Mouse (Mus musculus): ENCODE measurements around the gene Abhd4.

Gene Abhd4

DNA sequence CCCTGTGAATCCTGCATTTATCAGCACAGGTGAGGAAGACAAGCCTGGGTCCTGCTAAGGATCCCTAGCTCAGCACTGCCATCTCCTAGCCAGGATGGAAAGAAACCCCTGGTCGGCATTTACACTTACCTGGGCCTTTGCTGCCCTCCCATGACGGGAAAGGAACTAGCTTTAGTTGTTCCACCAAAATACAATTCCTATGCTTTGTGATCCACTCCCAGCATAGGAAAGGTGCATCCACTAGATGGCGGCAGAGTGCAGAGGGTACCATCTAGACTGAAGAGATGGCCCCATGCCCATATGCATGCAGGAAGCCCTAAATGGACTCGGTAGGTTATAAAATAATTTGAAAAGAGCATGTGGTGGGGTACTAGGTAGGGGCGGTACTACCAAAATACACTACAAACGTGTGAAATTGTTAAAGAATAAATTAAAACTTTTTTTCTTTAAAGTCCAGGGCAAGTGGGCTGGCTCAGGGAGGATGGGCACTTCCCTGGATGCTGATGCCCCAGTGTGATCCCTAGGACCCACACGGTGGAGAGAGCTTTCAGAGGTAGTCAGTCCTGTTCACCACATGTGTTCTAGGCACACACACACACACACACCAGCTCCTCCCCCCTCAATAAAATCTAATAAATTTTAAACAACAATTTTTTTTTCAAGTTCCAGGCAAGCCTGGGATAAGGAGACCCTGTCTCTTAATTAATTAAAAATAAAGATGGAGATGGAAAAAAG, 14.8 kb upstream of the Abhd4 start:
- peak; percentile 97 for DNase-seq

DNA sequence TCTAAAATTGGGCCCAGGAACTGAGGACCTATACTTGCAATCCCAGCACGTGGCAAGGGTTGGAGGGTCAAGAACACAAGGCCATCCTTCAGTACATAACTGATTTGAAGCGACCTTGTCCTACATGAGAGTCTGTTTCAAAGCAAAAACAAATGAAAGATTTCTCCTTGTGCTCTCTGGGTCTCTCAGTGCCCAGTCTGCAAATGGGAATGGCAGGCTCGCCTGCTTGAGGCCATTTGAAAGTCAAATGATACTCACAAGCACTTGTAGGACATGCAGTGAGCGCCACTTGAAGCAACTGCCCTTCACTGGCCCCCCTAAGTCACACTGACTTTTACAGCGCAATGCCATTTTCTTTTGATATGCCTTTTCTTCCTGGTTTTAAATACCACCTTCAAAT, 13.4 kb upstream of the Abhd4 start:
- no peak for DNase-seq

DNA sequence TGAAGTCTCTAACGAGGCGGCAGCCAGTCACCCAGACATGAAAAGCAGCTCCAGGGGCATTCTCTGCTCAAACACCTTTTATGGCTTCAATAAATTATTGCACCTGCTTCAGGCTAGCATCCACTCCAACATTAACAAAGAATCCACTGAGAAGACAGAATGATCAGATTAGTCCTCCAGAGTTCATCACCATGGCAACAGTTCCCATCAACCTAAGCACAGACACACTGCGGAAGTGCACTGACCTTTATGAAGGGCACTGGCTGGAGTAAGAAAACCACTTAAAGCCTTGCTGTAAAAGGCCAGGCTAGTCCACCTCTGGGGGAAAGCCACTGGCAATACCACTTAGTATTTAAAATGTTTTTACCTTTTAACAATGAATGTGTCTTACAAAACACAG, 9.8 kb upstream of the Abhd4 start:
- DNase-seq = no peak

DNA sequence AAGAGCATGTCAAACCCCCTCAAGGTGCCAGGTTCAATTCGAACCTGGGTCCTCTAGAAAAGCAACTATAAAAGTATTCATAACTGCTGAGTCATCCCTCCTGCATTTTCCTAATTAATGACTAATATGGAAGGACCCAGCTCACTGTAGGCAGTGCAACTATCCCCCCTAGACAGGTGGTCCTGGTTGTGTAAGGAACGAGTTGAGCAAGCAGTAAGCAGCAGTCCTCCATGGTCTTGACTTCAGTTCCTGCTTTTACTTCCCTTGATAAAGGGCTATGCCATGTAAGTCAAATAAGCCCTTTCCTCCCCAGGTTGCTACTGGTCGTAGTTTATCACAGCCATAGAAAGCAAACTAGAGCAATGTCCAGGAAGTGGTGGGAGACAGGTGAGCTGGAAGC, 7.8 kb upstream of the Abhd4 start:
- DNase-seq = no peak

DNA sequence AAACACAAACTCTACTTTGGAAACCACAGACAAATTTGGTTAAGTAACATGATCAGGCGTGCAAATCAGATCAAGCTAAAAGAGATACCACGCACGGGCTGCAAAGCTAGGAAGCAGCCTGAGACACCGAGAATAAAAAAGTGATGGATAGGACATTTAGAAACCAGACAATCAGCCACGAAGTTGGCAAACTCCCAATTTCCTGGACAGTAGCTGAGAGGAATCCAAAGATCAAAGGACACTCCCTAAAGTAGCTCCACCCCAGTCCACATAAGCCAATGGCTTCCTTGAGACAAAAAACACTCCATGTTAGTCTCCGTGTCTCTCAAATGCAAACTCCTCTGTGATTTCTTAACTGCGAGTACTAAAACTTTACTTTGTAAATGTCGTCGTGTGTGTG, 4.7 kb upstream of the Abhd4 start:
- DNase-seq = no peak

DNA sequence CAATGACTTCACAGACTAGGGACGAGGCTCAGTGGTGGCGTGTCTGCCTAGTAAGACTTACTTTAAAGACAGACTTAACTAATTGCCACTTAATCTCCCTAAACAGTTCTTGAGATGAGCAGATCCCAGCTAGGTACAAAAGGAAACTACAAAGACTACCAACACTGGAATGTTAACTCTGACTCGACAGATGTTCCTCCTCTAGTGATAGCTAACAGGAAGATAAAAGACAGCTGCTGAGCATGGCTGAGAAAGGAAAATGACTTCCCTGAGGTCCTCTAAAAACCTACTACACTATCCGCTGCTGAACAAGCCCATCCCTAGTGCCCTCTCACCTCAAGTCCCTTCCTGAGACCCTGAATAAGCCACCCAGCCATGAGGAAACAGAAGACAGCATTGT, 3.9 kb upstream of the Abhd4 start:
- DNase-seq = no peak

DNA sequence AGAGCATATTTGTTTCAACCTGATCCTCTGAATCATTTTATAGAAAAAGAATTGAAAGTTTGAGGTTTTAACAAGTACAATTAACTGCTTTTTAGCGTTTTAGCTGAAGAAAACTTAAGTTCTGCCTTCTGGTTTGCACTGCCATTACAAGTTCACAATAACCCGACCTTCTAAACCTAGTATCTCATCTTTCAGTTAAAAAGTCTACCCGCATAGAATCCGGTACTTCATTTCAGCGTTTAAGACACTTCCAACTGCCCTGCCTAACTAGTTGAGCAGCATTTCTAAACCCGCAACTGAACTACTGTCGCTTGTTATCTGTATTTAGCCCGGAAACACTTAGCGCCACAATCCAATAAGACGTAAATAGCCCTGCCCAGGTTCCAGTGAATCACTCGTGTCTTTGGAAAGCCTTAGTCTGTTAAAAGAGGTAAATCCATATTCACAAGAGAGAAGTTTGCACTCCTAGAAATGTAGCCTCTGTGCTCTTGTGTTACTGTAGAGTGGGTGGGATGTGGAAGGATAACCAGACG, 748 bp downstream of the Abhd4 start:
- no peak for DNase-seq

DNA sequence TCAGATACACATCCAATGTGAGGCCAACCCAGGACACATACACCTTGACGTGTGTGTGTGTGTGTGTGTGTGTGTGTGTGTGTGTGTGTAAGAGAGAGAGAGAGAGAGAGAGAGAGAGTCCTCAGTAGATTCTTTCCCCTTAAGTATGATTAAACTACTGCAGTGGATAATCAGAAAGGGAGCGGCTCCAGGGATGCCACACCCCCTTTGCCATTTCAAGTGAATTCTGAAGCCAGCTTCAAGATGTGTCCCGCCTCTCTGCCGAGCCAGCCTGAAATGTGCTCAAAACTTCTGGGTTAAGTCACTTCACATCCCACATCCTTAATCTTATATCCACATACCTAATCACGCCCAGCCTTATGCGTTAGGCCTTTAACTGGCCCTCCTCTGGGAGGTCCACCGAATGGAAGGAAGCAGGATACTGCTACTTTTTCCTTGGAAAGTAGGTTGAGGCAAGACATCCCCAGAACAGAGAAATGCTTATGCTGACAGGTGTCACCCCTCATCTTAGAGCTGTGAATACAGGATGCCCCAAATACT, 4.2 kb downstream of the Abhd4 start:
- DNase-seq = no peak

DNA sequence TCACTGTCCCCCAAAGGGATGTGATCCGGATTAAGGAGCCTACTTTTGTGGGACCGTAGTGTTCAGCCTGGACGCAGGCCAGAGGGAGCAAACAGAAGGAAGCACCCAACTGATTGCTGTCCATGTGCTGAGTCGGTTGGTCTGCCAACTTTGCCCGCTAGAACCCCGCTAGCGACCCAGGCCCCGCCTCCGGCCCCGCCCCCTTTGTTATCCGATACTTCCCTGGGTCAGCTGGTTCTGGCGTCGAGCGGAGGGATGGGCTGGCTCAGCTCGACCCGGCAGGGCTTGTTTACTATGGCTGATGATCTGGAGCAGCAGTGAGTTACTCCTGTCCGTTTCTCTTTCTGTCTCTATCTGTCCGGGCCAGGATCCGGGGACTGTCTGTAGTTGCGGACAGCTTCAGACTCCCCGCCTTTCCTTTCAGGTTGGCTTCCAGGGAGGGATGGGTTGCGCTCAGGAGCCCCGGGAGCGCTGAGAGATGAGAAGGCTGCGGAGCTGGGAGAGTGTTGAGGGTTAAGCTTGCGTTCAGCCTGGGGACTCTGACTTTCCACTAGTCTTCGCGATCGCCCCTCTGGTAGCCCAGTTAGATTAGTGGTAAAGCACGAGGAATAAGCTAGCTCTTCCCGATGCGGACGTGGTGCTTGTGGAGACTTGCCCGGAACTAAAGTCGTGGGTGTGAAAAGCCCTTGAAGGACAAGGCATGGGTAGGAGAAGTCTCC, 5.2 kb downstream of the Abhd4 start:
- peak; percentile 79 for DNase-seq

DNA sequence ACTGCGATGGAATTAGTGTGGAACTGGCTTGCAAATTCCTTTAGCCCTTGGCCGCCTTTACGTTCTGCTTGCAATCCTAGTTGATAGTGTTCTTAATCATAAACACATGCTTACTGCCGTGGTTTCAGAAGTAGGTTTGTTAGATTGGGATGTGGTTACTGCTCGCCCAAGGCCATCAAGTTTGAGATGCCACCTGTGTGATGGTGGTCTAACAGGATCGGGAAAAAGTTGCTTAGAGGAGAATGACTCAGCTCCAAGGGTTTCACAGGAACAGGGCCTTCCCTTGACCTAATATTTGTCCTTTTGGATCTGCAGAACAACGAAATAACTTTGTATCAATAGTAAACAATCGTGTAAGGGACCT, 5.7 kb downstream of the Abhd4 start:
- no peak for DNase-seq

DNA sequence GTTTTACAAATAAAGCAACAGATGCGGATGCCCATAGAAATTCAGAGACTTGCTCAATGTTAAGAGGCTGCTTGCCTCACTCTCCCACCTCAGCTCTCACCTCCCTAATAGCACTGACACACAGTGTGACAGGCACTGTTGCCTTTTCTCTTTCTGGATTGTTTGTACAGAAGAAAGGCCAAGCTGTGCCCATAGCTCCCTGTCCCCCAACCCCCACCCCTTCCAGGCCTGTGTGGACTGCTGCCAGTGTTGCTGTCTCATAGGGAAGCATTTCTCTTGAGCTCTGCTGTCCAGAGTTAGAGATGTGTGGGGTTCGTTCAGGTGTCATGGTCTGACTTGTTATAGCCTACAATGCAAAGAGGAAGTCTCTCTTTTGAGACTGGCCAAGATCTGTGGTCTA, 6.2 kb downstream of the Abhd4 start:
- no peak for DNase-seq

DNA sequence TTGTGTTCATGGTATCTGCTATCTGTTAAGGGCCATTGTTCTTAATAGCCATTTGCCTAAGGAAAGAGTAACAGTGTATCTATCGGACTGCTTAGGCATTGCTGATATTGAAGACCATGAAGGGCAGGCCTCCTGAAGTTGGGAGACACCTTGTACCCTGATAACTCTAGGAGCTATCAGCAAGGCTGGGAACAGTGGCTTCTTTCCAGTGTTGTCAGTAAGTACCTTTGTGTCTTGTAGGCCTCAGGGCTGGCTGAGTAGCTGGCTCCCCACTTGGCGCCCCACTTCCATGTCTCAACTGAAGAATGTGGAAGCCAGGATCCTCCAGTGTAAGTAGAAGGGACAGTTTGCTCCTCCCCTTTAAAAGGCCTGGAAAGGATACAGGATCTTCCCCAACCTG, 7.4 kb downstream of the Abhd4 start:
- DNase-seq = no peak

DNA sequence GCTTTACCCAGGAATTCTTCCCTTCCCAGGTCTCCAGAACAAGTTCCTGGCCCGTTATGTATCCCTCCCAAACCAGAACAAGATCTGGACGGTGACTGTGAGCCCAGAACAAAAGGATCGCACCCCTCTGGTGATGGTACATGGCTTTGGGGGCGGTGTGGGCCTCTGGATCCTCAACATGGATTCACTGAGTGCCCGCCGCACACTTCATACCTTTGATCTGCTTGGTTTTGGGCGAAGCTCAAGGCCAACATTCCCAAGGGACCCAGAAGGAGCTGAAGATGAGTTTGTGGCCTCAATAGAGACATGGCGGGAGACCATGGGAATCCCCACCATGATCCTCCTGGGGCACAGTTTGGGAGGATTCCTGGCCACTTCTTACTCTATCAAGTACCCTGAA, 8.6 kb downstream of the Abhd4 start:
- no peak for DNase-seq

DNA sequence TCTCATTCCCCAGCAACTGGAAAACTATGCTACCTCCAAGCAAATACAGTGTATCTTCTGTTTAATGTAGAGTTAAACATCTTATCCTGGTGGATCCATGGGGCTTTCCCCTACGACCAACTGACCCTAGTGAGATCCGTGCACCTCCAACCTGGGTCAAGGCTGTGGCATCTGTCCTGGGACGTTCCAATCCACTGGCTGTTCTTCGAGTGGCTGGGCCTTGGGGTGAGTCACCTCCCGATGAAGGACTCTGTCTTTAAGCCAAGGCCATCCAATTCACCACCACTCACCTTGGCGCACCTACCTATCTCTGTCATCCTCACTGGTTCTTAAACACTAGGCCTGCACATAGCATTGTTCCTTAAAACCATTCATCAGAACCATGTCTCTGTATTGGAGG, 9.1 kb downstream of the Abhd4 start:
- DNase-seq = no peak

DNA sequence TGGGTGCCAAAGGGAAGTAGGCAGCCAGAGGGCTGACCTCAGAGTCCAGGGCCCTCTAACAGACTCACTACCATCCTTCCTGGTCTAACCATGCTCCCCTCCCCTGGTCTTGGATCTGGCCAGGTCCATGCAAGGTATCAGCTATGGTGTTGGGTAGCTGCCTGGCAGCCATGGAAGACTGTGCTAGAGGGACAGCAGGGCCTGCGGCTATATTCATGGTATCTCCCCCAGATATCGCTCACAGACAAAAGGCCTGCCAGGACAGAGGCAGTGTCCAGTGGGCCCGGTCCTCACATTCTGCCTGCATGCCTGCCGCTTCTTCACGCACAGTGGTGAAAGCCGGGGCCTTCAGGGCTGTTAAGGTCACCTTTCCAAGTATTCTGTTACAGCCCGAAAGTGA, 10.2 kb downstream of the Abhd4 start:
- DNase-seq = no peak

DNA sequence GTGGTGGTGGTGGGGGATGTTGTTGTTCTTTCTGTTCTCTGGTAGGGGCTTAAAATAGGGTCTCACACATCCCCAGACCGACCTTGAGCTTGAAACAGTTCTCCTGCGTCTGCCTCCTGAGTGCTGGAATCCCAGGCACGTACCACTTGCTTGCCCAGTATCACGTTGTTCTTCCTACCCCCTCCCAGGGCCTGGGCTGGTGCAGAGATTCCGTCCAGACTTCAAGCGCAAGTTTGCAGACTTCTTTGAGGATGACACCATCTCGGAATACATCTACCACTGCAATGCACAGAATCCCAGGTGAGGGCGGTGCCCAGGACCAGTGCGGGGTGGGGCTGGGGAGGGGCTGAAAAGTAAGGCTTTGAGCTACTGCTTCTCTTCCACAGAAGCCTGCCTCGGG, 11.1 kb downstream of the Abhd4 start:
- no peak for DNase-seq

DNA sequence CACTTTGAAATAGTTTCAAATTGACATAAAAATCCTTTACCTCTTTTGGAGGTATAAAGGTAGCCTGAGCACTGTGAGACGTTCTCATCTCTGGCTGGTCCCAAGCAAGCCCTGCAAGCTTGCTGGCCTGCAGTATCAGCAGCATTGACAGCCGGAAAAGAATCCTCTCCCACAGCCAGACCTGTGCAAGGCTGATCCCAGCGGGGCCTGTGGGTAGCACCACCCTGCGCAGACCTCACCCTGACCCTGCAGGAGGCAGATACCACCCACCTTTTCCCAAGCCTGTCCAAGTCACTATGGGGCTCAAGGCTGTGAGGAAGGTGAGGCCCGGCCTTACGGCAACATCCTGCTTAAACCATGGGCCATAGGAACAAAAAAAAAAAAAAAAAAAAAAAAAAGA, 12.0 kb downstream of the Abhd4 start:
- no peak for DNase-seq

DNA sequence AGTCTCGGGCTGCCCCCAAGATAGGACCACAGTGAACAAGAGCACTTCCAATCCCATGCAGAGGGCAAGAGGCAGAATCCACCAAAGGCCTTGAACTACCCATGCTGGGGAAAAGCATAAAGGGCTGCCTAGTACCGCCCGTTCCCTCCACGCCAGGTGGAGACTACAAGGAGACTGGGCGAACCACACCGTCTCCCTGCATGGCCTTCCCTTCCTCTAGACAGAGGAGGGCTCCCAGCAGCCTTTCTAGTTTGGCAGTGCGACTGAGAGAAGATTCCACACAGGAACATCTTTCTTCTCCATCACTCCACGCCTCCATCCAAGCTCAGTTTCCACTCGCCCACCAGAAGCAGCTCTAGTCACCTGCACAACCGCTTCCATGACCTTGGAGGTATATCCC, 14.0 kb downstream of the Abhd4 start:
- DNase-seq = no peak

DNA sequence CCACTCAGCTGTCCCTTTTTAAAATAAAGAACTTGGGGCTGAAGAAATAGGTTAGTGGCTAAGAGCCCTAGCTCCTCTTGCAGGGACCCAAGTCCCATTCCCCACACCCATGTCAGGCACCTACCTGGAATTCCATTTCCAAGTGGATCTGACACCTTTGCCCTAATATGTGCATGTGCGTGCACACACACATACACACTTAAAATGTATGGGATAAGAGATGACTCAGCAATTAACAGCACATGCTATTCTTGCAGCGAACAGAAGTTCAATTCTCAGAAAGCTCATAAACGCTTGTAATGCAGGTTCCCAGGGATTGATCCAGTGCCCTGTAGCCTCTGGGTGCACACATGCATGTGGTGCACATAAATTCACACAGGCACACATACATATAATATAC, 15.6 kb downstream of the Abhd4 start:
- no peak for DNase-seq

DNA sequence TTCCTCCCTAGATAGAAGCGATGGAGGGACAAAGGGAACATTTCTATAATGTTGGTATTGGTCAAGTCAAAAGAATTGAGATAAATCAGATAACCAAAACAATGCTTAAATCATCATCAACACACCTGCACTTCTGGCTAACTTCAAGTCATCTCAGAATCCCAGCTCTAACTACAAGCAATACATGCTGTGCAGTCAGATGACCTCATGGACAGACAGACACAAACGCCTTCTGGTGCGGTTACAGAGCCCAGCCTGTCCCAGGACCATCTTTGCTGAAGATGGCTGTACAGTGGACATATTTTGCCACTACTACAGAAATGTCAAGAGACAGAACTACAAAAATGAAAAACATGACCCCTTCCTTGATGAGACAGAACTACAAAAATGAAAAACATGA, 16.4 kb downstream of the Abhd4 start:
- no peak for DNase-seq

DNA sequence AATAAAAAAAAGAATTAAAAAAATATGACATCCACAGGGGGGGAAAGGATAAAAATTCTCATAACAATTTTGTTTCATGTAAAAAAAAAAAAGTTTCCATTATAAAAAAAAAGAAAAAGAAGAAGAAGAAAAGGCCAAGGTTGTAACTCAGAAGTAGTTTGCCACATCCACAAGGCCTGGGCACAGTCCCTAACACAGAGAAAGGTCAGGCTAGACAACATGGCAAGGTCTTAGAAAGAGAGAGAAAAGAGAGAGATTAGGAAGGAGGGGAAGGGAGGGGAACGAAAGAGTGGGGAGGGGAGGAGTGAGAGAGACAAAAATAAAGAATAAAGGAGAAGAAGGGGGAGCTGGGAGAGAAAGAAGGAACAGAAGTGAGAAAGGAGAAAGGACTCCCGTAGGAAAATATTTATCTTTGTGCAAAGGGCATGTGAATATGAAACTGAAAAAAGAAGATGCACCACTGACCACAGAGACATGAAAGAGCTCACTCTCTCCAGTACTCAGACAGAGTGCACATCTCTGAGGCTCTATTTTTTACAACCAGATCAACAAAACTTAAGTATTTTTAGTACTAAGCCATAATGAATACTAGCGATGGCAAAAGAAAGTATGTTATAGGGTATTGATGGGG, 18.1 kb downstream of the Abhd4 start:
- DNase-seq = no peak

DNA sequence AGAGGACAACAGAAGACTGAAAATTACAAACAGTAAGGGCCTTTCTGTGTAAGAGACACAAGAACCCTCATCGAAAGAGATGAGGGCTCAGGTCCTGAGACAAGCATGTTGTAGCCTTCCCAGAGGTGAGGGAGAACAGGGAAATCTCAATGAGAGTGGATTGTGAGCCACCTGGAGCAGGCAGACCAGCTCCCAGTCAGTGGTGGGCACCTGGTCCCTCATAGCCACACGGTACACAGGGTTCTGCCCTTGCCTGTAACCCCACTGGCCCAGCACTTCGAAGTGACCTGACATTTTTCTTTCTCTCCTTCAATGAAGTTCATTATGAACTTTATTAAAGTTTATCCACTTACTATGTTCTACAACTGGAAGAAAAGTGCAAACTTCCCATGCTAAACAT, 18.7 kb downstream of the Abhd4 start:
- DNase-seq = no peak

DNA sequence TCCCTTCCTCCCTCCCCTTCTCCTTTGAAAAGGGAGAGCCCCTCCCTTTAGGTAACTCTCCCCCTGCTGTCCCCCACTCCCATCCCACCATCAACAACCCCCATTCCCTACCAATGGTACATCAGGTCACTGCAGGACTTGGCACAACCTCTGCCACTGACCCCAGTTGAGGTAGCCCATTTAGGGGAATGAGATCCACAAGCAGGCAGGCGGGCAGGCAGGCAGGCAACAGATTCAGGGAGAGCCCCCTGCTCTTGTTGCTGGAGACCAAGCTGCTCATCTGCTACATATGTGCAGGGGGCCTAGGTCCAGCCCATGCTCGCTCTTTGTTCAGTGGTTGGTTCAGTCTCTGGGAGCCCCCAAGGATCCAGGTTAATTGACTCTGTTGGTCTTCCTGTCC, 22.5 kb downstream of the Abhd4 start:
- no peak for DNase-seq

DNA sequence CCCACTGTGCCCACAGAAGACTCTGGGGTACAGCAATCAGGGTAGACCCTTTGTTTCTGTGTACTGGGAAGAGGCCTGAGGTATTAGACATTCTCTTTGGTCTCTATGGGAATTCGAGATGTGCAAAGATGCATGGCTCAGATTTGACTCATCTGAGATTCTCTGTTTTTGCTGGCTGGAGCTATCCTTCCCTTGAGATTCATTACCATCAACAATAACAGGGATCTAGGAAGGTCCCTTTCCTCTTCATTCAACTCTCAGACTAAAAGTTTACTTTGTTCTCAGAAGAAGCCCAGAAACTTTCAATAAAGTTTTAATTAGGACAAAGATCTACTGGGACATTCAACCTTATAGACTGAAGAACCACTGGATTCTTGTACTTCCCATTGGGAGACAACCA, 30.9 kb downstream of the Abhd4 start, which contains the start of gene Olfr49:
TSS of gene Olfr49 (minus strand) at position 101 of the 400 bp plus-strand sequence.
- DNase-seq = no peak
